Mouse (Mus musculus) heart, adult 2 months (tissue): ENCODE results near the gene Vti1b.

ENCODE experiments used
- CTCF ChIP-seq: fragments of 200-600 bp; IDR thresholded peaks from 2 replicates; pipeline ENCODE4 v1.8.1; 2022; ENCODE audit warnings: antibody characterized with exemption, mild to moderate bottlenecking, moderate library complexity
- EP300 ChIP-seq: fragments of 200-500 bp; IDR thresholded peaks from 2 replicates; pipeline ENCODE4 v1.6.1; 2011; ENCODE audit warnings: low read depth, low read length, control low read depth; ENCODE audit not compliant: insufficient read depth
- POLR2A ChIP-seq: fragments of 200-500 bp; IDR thresholded peaks from 2 replicates; pipeline ENCODE4 v1.6.1; 2011; ENCODE audit warnings: mild to moderate bottlenecking, low read depth, low read length, control low read depth; ENCODE audit not compliant: insufficient read depth

- no peak for TF ChIP-seq POLR2A
- TF ChIP-seq CTCF = no peak
- TF ChIP-seq EP300 = no peak
Observed at GRCm38 (mm10) chr12:79190931-79191673, 18.6 kb upstream of the Vti1b start.
